Mouse (Mus musculus): Measurements from ENCODE around the gene Gm10591.
"Not testable (repeated sequence)": the region's sequence is repeated elsewhere in the genome, so short reads cannot be mapped to it uniquely, and the experiment has no call there.

Gm10591 gene

DNA sequence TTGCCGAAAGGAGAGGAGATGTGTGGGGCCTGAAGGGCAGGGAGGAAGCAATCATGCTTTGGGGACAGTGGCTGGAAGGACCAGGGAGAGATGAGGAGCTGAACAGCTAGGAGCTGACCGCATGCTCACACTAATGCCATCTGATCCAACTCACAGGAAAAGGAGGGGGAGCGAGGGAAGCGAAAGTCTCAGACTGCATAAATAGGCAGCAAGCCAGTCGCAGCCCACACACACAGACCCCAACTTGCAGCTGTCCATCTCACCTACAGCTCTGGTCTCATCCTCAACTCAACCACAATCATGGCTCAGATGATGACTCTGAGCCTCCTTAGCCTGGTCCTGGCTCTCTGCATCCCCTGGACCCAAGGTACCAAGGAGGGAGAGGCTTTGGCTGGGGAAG, at the start of gene Gm10591:
TSS of gene Gm10591 (plus strand) at position 301 of the 400 bp plus-strand sequence.
- not testable (repeated sequence) for DNase-seq

DNA sequence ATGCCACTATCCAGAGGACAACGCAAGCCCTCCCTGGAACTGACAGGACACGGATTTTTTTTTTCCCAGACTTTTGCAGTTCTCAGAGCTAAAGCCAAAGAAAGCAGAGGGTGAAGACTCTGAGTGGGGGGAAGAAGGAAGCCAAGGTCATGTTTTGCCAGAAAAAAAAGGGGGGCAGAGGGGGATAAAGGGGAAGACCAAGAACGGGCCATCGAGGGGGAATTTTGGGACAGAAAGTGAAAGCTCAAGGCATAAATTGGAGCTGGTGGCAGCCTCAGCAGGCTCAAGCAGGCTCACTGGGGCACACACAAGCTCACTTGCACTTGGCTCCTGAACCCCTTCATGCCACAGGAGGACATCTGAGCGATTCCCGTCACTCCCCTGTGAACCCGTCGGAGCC, 17.4 kb downstream of the Gm10591 start, which contains the start of gene Gm2564:
TSS of gene Gm2564 (plus strand) at position 301 of the 400 bp plus-strand sequence.
- DNase-seq, result not testable (repeated sequence)

- DNase-seq, result not testable (repeated sequence)
Measured at GRCm38 (mm10) chr4:42654951-42655350, 43.0 kb downstream of the Gm10591 start, which contains the start of gene Ccl27b. Gene Ccl27b, plus strand, starts transcription at chr4:42655251.

DNA sequence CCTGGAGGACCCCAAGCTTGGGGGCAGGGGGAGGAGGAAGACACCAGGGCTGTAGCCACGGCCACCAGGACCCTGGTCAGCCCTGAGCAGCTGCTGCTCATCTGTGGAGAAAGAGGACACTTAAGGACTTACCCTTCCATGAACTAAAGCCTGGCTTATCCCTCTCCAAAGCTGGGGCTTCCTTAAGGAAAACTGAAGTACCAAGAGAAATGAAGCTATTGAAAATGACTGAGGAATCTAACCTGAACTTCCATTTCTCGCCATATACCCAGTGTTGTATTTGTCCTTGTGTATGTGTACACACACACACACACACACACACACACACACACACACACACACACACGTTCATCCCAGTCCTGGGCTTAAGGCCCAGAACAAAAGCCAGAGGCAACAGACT, 49.8 kb downstream of the Gm10591 start, which contains the start of gene Il11ra2:
TSS of gene Il11ra2 (minus strand) at position 101 of the 400 bp plus-strand sequence.
- DNase-seq, result not testable (repeated sequence)
